Mouse (Mus musculus) left cerebral cortex, adult 2 months (tissue): ENCODE data around the gene Dlgap1. TPM values are rescaled to one million over a fixed set of nuclear protein-coding genes. Genes with fewer than 3 reads are reported as not detected.
A peak's percentile ranks its signal among the peaks of the same experiment; 100 is the strongest.

Experiments
- DNase-seq, 2 experiments: peaks; one replicate each; pipeline ENCODE4 v3.0.0; 2021 to 2022; ENCODE audit warnings: low spot score in 2 of 2, mixed read lengths in 1 of 2; ENCODE audit errors: extremely low spot score in 1 of 2
- H3K27ac ChIP-seq: fragments of 200-600 bp; 2 replicates; pipeline ENCODE4 v1.8.1; 2022
- H3K4me3 ChIP-seq: fragments of 200-600 bp; 2 replicates; pipeline ENCODE4 v1.8.1; 2022
- CTCF ChIP-seq: fragments of 200-600 bp; IDR thresholded peaks from 2 replicates; pipeline ENCODE4 v1.8.1; 2022; ENCODE audit warnings: antibody characterized with exemption, mild to moderate bottlenecking, moderate library complexity
- intact Hi-C: fragments of 180-260 bp; cut with DNase I; formaldehyde crosslinking; loops from one replicate; pipeline ENCODE4 v1.15.1; 2025
- total RNA-seq, 2 experiments: library from RNA; stranded (reverse); gene quantifications; 2 replicates each; pipeline ENCODE4 v1.2.3; 2021

Dlgap1 gene
- total RNA-seq, 2 experiments from 2014 or later = 497 to 510 TPM

GRCm38 (mm10) chr17:70020376-70020775, 51.5 kb downstream of the Dlgap1 start:
- TF ChIP-seq CTCF = no peak
- no peak overlapping the region for H3K4me3 ChIP-seq
- DNase-seq = no peak
- intact Hi-C loops = no loop called here
- H3K27ac ChIP-seq = no peak overlapping the region

GRCm38 (mm10) chr17:70022618-70023017, 53.7 kb downstream of the Dlgap1 start:
- no peak overlapping the region for H3K27ac ChIP-seq
- DNase-seq = no peak
- no peak for TF ChIP-seq CTCF
- no peak overlapping the region for H3K4me3 ChIP-seq
- intact Hi-C loops = no loop called here

GRCm38 (mm10) chr17:70034862-70035261, 66.0 kb downstream of the Dlgap1 start:
- no peak for TF ChIP-seq CTCF
- intact Hi-C loops = no loop called here
- no peak overlapping the region for H3K27ac ChIP-seq
- H3K4me3 ChIP-seq = no peak overlapping the region
- no peak for DNase-seq

GRCm38 (mm10) chr17:70040751-70041430, 72.0 kb downstream of the Dlgap1 start:
- no peak for TF ChIP-seq CTCF
- H3K27ac ChIP-seq = no peak overlapping the region
- peak in 1 of 2 experiments; percentile 23 for DNase-seq
- H3K4me3 ChIP-seq = no peak overlapping the region
- intact Hi-C loops = no loop called here

GRCm38 (mm10) chr17:70068281-70068680, 99.4 kb downstream of the Dlgap1 start:
- intact Hi-C loops = no loop called here
- TF ChIP-seq CTCF = no peak
- no peak for DNase-seq

GRCm38 (mm10) chr17:70072066-70072465, 103.2 kb downstream of the Dlgap1 start:
- no peak for TF ChIP-seq CTCF
- intact Hi-C loops = no loop called here
- H3K27ac ChIP-seq = no peak overlapping the region
- H3K4me3 ChIP-seq = no peak overlapping the region
- no peak for DNase-seq

More at GRCm38 (mm10) chr17:70068281-70068680, 99.4 kb downstream of the Dlgap1 start:
- Histone ChIP-seq H3K27ac (no peak overlapping the region), H3K4me3 (no peak overlapping the region)

- no peak for TF ChIP-seq CTCF
- intact Hi-C loops = loop anchor here (5.0 kb wide), 1 partner anchor 116 kb away; no protein-coding TSS in a partner anchor
- Histone ChIP-seq H3K4me3 (no peak overlapping the region), H3K27ac (no peak overlapping the region)
- no peak for DNase-seq
Measured at GRCm38 (mm10) chr17:70088220-70088619, 119.3 kb downstream of the Dlgap1 start.

- intact Hi-C loops = no loop called here
- Histone ChIP-seq H3K4me3 (no peak overlapping the region), H3K27ac (no peak overlapping the region)
- no peak for TF ChIP-seq CTCF
- DNase-seq = no peak
Measured at GRCm38 (mm10) chr17:70090737-70091136, 121.9 kb downstream of the Dlgap1 start.

GRCm38 (mm10) chr17:70129151-70129550, 160.3 kb downstream of the Dlgap1 start:
- TF ChIP-seq CTCF = no peak
- intact Hi-C loops = no loop called here
- Histone ChIP-seq H3K4me3 (no peak overlapping the region), H3K27ac (no peak overlapping the region)
- DNase-seq = no peak

- Histone ChIP-seq H3K27ac (no peak overlapping the region), H3K4me3 (no peak overlapping the region)
- no peak for DNase-seq
- intact Hi-C loops = no loop called here
- no peak for TF ChIP-seq CTCF
Measured at GRCm38 (mm10) chr17:70169831-70170230, 201.0 kb downstream of the Dlgap1 start.

GRCm38 (mm10) chr17:70172500-70173036, 203.7 kb downstream of the Dlgap1 start:
- TF ChIP-seq CTCF = no peak
- intact Hi-C loops = no loop called here
- DNase-seq = no peak
- Histone ChIP-seq H3K4me3 (no peak overlapping the region), H3K27ac (no peak overlapping the region)

GRCm38 (mm10) chr17:70173916-70174315, 205.0 kb downstream of the Dlgap1 start:
- Histone ChIP-seq H3K4me3 (no peak overlapping the region), H3K27ac (no peak overlapping the region)
- intact Hi-C loops = no loop called here
- TF ChIP-seq CTCF = no peak
- DNase-seq = no peak

- no peak overlapping the region for H3K4me3 ChIP-seq
- H3K27ac ChIP-seq = no peak overlapping the region
- no peak for DNase-seq
- TF ChIP-seq CTCF = no peak
- intact Hi-C loops = no loop called here
Measured at GRCm38 (mm10) chr17:70191228-70191627, 222.4 kb downstream of the Dlgap1 start.
